Mouse (Mus musculus) left cerebral cortex, postnatal 36 days (tissue): ENCODE measurements around the gene Wnk2. TPM values are rescaled to one million over a fixed set of nuclear protein-coding genes. Genes with fewer than 3 reads are reported as not detected.

Experiments used
- DNase-seq, 2 experiments: peaks; one replicate each; pipeline ENCODE4 v3.0.0; 2021 to 2022; ENCODE audit warnings: low spot score in 2 of 2, mixed read lengths in 1 of 2
- intact Hi-C: fragments of 180-260 bp; cut with DNase I; formaldehyde crosslinking; loops from one replicate; pipeline ENCODE4 v1.15.1; 2025
- total RNA-seq, 2 experiments: library from RNA; stranded (reverse); gene quantifications; 2 replicates each; pipeline ENCODE4 v1.2.3; 2021

The Wnk2 gene
- total RNA-seq, result 100 to 1,000 TPM; 116 to 137 TPM

GRCm38 (mm10) chr13:49147858-49148226 is at the start of gene Wnk2:
Wnk2 (minus strand) TSS chr13:49148014.
- intact Hi-C loops, result loop anchor here (5.0 kb wide), 1 partner anchor 76 kb away; no protein-coding TSS in a partner anchor
- peak; percentile 84 to 88 for DNase-seq

- intact Hi-C loops, result no loop called here
- no peak for DNase-seq
These were observed 49.0 kb upstream of the Wnk2 start for GRCm38 (mm10) chr13:49196766-49197165.

GRCm38 (mm10) chr13:49196211-49196610 is 48.4 kb upstream of the Wnk2 start:
- intact Hi-C loops, result no loop called here
- DNase-seq, result no peak

- DNase-seq, result no peak
These were observed 47.8 kb upstream of the Wnk2 start for GRCm38 (mm10) chr13:49195651-49196050.

GRCm38 (mm10) chr13:49194811-49195210 is 47.0 kb upstream of the Wnk2 start:
- intact Hi-C loops, result no loop called here
- DNase-seq, result no peak

More at GRCm38 (mm10) chr13:49195651-49196050, 47.8 kb upstream of the Wnk2 start:
- intact Hi-C loops, result no loop called here

- DNase-seq, result no peak
- intact Hi-C loops, result no loop called here
These were observed 45.8 kb upstream of the Wnk2 start for GRCm38 (mm10) chr13:49193650-49194049.

GRCm38 (mm10) chr13:49192156-49192855 is 44.5 kb upstream of the Wnk2 start:
- no peak for DNase-seq
- intact Hi-C loops, result no loop called here

- DNase-seq, result no peak
These were observed 43.8 kb upstream of the Wnk2 start for GRCm38 (mm10) chr13:49191673-49192035.

GRCm38 (mm10) chr13:49190876-49191672 is 43.3 kb upstream of the Wnk2 start:
- DNase-seq, result no peak
- intact Hi-C loops, result no loop called here

More at GRCm38 (mm10) chr13:49191673-49192035, 43.8 kb upstream of the Wnk2 start:
- intact Hi-C loops, result no loop called here

- DNase-seq, result no peak
- intact Hi-C loops, result no loop called here
These were observed 42.4 kb upstream of the Wnk2 start for GRCm38 (mm10) chr13:49189970-49190870.

- DNase-seq, result no peak
- intact Hi-C loops, result no loop called here
These were observed 41.1 kb upstream of the Wnk2 start for GRCm38 (mm10) chr13:49188966-49189360.

GRCm38 (mm10) chr13:49188219-49188965 is 40.6 kb upstream of the Wnk2 start:
- no peak for DNase-seq
- intact Hi-C loops, result no loop called here

GRCm38 (mm10) chr13:49187288-49188218 is 39.7 kb upstream of the Wnk2 start, which contains the start of gene Ninj1:
Ninj1 (plus strand) TSS chr13:49187485.
- peak; percentile 78 to 84 for DNase-seq
- intact Hi-C loops, result no loop called here

- peak; percentile 29 to 32 for DNase-seq
- intact Hi-C loops, result no loop called here
These were observed 39.0 kb upstream of the Wnk2 start for GRCm38 (mm10) chr13:49186798-49187287.

- DNase-seq, result no peak
- intact Hi-C loops, result no loop called here
These were observed 35.8 kb upstream of the Wnk2 start for GRCm38 (mm10) chr13:49183646-49184045.

- no peak for DNase-seq
- intact Hi-C loops, result no loop called here
These were observed 35.3 kb upstream of the Wnk2 start for GRCm38 (mm10) chr13:49183161-49183560.

GRCm38 (mm10) chr13:49181411-49181984 is 33.7 kb upstream of the Wnk2 start:
- intact Hi-C loops, result no loop called here
- DNase-seq, result no peak

- intact Hi-C loops, result no loop called here
- no peak for DNase-seq
These were observed 32.9 kb upstream of the Wnk2 start for GRCm38 (mm10) chr13:49180691-49181090.
